Mouse (Mus musculus): ENCODE data around the gene Tmem126a. TPM values are rescaled to one million over a fixed set of nuclear protein-coding genes. Genes with fewer than 3 reads are reported as not detected.

The Tmem126a gene
- total RNA-seq, 2 experiments from 2014 or later, result 52.5 to 58.1 TPM

DNA sequence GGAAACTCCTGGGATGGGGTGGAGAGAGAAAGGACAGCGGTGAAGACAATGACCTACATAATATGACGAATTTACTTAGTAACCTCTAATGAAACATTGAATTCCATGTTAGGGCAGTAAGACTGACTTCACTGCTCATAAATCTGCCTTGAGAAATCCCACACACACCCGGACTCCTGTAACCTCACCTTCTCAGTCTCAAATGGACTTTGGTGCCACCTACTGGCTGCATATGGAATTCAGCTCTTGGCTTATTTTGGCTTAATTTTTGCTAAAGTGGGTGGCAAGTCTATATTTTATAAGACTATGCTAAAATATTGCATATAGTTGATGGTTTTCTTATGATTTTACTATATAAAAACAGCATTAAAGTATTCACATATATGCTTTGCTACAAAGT, 47.1 kb downstream of the Tmem126a start:
- DNase-seq, result peak; percentile 70 to 80

Other genes with a start within 250 kb of the Tmem126a start
- gene Ccdc83, start 191.5 kb downstream of the Tmem126a start, total RNA-seq (2021), result not detected
- gene Sytl2, start 155.0 kb downstream of the Tmem126a start, total RNA-seq (2021), result 1 to 10 TPM; 4.6 to 4.7 TPM
- gene Ccdc89, start 30.7 kb downstream of the Tmem126a start, total RNA-seq (2021), result under 1 TPM; 0.36 to 0.43 TPM
- 10 to 100 TPM; 71.8 to 77.5 TPM for gene Crebzf, start 14.5 kb downstream of the Tmem126a start, total RNA-seq (2021)
- gene Tmem126b, start 18.8 kb upstream of the Tmem126a start, total RNA-seq (2021), result 10 to 100 TPM; 19.2 to 21.1 TPM
- gene Dlg2, start 19.4 kb upstream of the Tmem126a start, total RNA-seq (2021), result 100 to 1,000 TPM in 1 of 2 experiments, 10 to 100 TPM in 1; 93.3 to 123 TPM